Mouse (Mus musculus) E14TG2a.4 (cell line): ENCODE measurements around the gene Dynlt1a.
A peak's percentile ranks its signal among the peaks of the same experiment; 100 is the strongest.
"Not testable (repeated sequence)": the region's sequence is repeated elsewhere in the genome, so short reads cannot be mapped to it uniquely, and the experiment has no call there.

Experiments
- H3K27me3 ChIP-seq: 2 replicates; pipeline ENCODE4 v1.6.1; 2014; ENCODE audit warnings: low read length, control low read depth; ENCODE audit not compliant: insufficient read depth
- H3K36me3 ChIP-seq: 2 replicates; pipeline ENCODE4 v1.6.1; 2014; ENCODE audit warnings: low read length, control low read depth; ENCODE audit not compliant: insufficient read depth
- H3K4me1 ChIP-seq: replicated peaks from 2 replicates; pipeline ENCODE4 v1.6.1; 2014; ENCODE audit warnings: low read depth, low read length, control low read depth
- H3K4me3 ChIP-seq: replicated peaks from 2 replicates; pipeline ENCODE4 v1.5.1; 2014; ENCODE audit warnings: mild to moderate bottlenecking, low read length
- H3K9me3 ChIP-seq: 2 replicates; pipeline ENCODE4 v1.6.1; 2014; ENCODE audit warnings: low read length, control low read depth

Gene Dynlt1a

GRCm38 (mm10) chr17:6317339-6317985, at the start of gene Dynlt1a:
Dynlt1a (minus strand) TSS chr17:6317500.
- H3K4me3 ChIP-seq, result peak within 1 kb of the TSS; percentile 69
- not testable (repeated sequence) for H3K36me3 ChIP-seq, H3K27me3 ChIP-seq, H3K4me1 ChIP-seq, H3K9me3 ChIP-seq

- H3K9me3 ChIP-seq, H3K4me3 ChIP-seq, H3K36me3 ChIP-seq, H3K27me3 ChIP-seq, H3K4me1 ChIP-seq: not testable (repeated sequence)
Observed at GRCm38 (mm10) chr17:6355256-6355655, 38.0 kb upstream of the Dynlt1a start.

- H3K4me3 ChIP-seq, H3K27me3 ChIP-seq, H3K36me3 ChIP-seq, H3K4me1 ChIP-seq, H3K9me3 ChIP-seq: not testable (repeated sequence)
Observed at GRCm38 (mm10) chr17:6342606-6343294, 25.4 kb upstream of the Dynlt1a start.

GRCm38 (mm10) chr17:6328997-6329396, 11.7 kb upstream of the Dynlt1a start:
- not testable (repeated sequence) for H3K27me3 ChIP-seq, H3K36me3 ChIP-seq, H3K4me3 ChIP-seq, H3K4me1 ChIP-seq
- peaks cover 11% of the 10 kb centered on the region for H3K9me3 ChIP-seq

GRCm38 (mm10) chr17:6327554-6327953, 10.3 kb upstream of the Dynlt1a start:
- peaks cover 16% of the 10 kb centered on the region for H3K9me3 ChIP-seq
- H3K4me3 ChIP-seq, H3K36me3 ChIP-seq, H3K27me3 ChIP-seq, H3K4me1 ChIP-seq: not testable (repeated sequence)

GRCm38 (mm10) chr17:6325543-6325942, 8.2 kb upstream of the Dynlt1a start:
- H3K36me3 ChIP-seq, H3K4me3 ChIP-seq, H3K27me3 ChIP-seq, H3K4me1 ChIP-seq: not testable (repeated sequence)
- H3K9me3 ChIP-seq, result peaks cover 16% of the 10 kb centered on the region

GRCm38 (mm10) chr17:6325021-6325420, 7.7 kb upstream of the Dynlt1a start:
- peaks cover 16% of the 10 kb centered on the region for H3K9me3 ChIP-seq
- H3K4me1 ChIP-seq, H3K27me3 ChIP-seq, H3K4me3 ChIP-seq, H3K36me3 ChIP-seq: not testable (repeated sequence)

- H3K9me3 ChIP-seq, result peaks cover 16% of the 10 kb centered on the region
- H3K27me3 ChIP-seq, H3K4me1 ChIP-seq, H3K36me3 ChIP-seq, H3K4me3 ChIP-seq: not testable (repeated sequence)
Observed at GRCm38 (mm10) chr17:6321778-6322101, 4.4 kb upstream of the Dynlt1a start.

- H3K9me3 ChIP-seq, result peaks cover 16% of the 10 kb centered on the region
- H3K27me3 ChIP-seq, H3K4me1 ChIP-seq, H3K36me3 ChIP-seq: not testable (repeated sequence)
- H3K4me3 ChIP-seq, result 0 out of 2 replicates have a peak overlapping the region, but pooled peaks have one; percentile 35
Observed at GRCm38 (mm10) chr17:6321081-6321777, 3.9 kb upstream of the Dynlt1a start.

GRCm38 (mm10) chr17:6316379-6317126, 747 bp downstream of the Dynlt1a start:
- not testable (repeated sequence) for H3K9me3 ChIP-seq, H3K27me3 ChIP-seq, H3K36me3 ChIP-seq, H3K4me1 ChIP-seq
- H3K4me3 ChIP-seq, result peak overlapping the region; percentile 69

- H3K27me3 ChIP-seq, H3K4me1 ChIP-seq, H3K9me3 ChIP-seq, H3K36me3 ChIP-seq, H3K4me3 ChIP-seq: not testable (repeated sequence)
Observed at GRCm38 (mm10) chr17:6315706-6316105, 1.6 kb downstream of the Dynlt1a start.

- not testable (repeated sequence) for H3K36me3 ChIP-seq, H3K4me3 ChIP-seq, H3K4me1 ChIP-seq, H3K9me3 ChIP-seq, H3K27me3 ChIP-seq
Observed at GRCm38 (mm10) chr17:6314493-6314892, 2.8 kb downstream of the Dynlt1a start.

GRCm38 (mm10) chr17:6312755-6313154, 4.5 kb downstream of the Dynlt1a start:
- not testable (repeated sequence) for H3K4me3 ChIP-seq, H3K36me3 ChIP-seq, H3K9me3 ChIP-seq

GRCm38 (mm10) chr17:6311716-6312115, 5.6 kb downstream of the Dynlt1a start:
- not testable (repeated sequence) for H3K4me3 ChIP-seq, H3K36me3 ChIP-seq, H3K4me1 ChIP-seq, H3K27me3 ChIP-seq, H3K9me3 ChIP-seq

More at GRCm38 (mm10) chr17:6312755-6313154, 4.5 kb downstream of the Dynlt1a start:
- H3K4me1 ChIP-seq, H3K27me3 ChIP-seq: not testable (repeated sequence)
